19 mouse cellular contexts compared by ENCODE assay signal in the genomic region with DNA sequence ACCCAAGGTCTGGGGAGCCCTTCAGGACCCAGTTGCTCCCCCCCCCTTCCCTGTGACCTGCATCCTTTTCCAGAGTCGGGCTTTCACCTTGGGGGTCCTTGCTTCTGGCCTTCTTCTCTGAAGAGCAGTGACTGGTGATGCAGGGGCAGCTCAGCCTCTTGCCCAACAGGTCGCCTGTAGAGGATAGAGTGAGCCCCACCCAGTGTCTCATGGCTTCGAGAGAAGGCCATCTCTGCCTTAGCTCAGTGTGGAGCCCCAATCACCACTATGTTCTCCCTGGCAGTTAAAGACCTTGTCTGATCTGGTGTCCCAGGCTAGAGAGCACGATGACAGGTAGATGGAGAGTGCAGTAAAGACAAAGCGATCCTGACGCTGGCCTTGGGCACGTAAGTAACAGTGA. TPM values are rescaled to one million over a fixed set of nuclear protein-coding genes. Genes with fewer than 3 reads are reported as not detected.
A peak's percentile ranks its signal among the peaks of the same experiment; 100 is the strongest.
DNase-seq lines count a peak whose midpoint lies in the region; ATAC-seq and TF ChIP-seq lines count a peak whose summit lies in the region.
"Had no signal": no experiment of that assay in that cellular context is flagged by ENCODE, and none has a peak within 500 bp of the region (broad histone marks: within the 10 kb centered on the region; RNA-seq: fewer than 3 reads in every experiment).

No protein-coding gene starts in this region.

- H3K9ac ChIP-seq in heart, embryonic 13.5 days, result no peak overlapping the region
- peak overlapping the region; percentile 75 for H3K9ac ChIP-seq in liver, embryonic 12.5 days
- 0 out of 2 replicates have a peak overlapping the region, but pooled peaks have one; percentile 4 for H3K9ac ChIP-seq in midbrain, embryonic 13.5 days (replicated peaks)
- H3K9ac ChIP-seq: embryonic facial prominence, embryonic 12.5 days had no signal

- no peak for TF ChIP-seq POLR2A in thymus, adult 2 months (IDR thresholded peaks at IDR 0.05; ENCODE audit: control insufficient read depth, extremely low read depth, insufficient read depth, low read length, poor library complexity)

- H3K36me3 ChIP-seq in heart, embryonic 13.5 days, result peaks cover 25% of the 10 kb centered on the region
- peaks cover 60% of the 10 kb centered on the region for H3K36me3 ChIP-seq in erythroblast, embryonic 14.5 days (ENCODE audit: control insufficient read depth)
- H3K36me3 ChIP-seq in liver, embryonic 12.5 days, result peaks cover 49% of the 10 kb centered on the region
- peaks cover 25% of the 10 kb centered on the region for H3K36me3 ChIP-seq in midbrain, embryonic 13.5 days
- peaks cover 17% of the 10 kb centered on the region for H3K36me3 ChIP-seq in thymus, adult 2 months (ENCODE audit: control insufficient read depth, insufficient read depth, low read length)

- peak overlapping the region; percentile 18 for H3K4me3 ChIP-seq in heart, embryonic 13.5 days
- H3K4me3 ChIP-seq in erythroblast, embryonic 14.5 days (replicated peaks), result peak overlapping the region; percentile 65
- H3K4me3 ChIP-seq in liver, embryonic 12.5 days, result peak overlapping the region; percentile 40
- no peak overlapping the region for H3K4me3 ChIP-seq in midbrain, embryonic 13.5 days (replicated peaks)
- H3K4me3 ChIP-seq in thymus, adult 2 months (ENCODE audit: control insufficient read depth, insufficient read depth, low read length), result no peak overlapping the region
- H3K4me3 ChIP-seq: embryonic facial prominence, embryonic 12.5 days; left cerebral cortex, adult 2 months had no signal

- DNase-seq in heart, adult 18-20 months, result no peak
- no peak for DNase-seq in layer of hippocampus, adult 9-10 months (ENCODE audit: low spot score)
- DNase-seq in thymus, adult 2 months, result no peak
- DNase-seq in left cerebral cortex, adult 11 months (ENCODE audit: low spot score), result no peak
- DNase-seq: adrenal gland, adult 8-10 months; B cell, adult 2 months; heart, postnatal 4 days; kidney, adult 11 months; kidney, postnatal 14 days; right cerebral cortex, postnatal 4 days; thymus, postnatal 36 days had no signal

- no peaks in the 10 kb centered on the region for H3K9me3 ChIP-seq in heart, embryonic 13.5 days
- no peaks in the 10 kb centered on the region for H3K9me3 ChIP-seq in erythroblast, embryonic 14.5 days (ENCODE audit: control insufficient read depth, low read length)
- H3K9me3 ChIP-seq in liver, embryonic 12.5 days (replicated peaks), result no peaks in the 10 kb centered on the region
- H3K9me3 ChIP-seq in midbrain, embryonic 13.5 days, result no peaks in the 10 kb centered on the region
- H3K9me3 ChIP-seq: embryonic facial prominence, embryonic 12.5 days had no signal

- ATAC-seq in heart, embryonic 13.5 days (ENCODE audit: extremely low read depth, insufficient number of reproducible peaks, low FRiP score, low TSS enrichment), result no peak; the same call in 1 of the 2 replicates
- peak; percentile 57 for ATAC-seq in liver, embryonic 12.5 days
- no peak for ATAC-seq in midbrain, embryonic 13.5 days
- ATAC-seq: forebrain, embryonic 14.5 days had no signal

- peaks cover 47% of the 10 kb centered on the region for H3K27me3 ChIP-seq in heart, embryonic 13.5 days (replicated peaks)
- H3K27me3 ChIP-seq in erythroblast, embryonic 14.5 days (ENCODE audit: control insufficient read depth), result peaks cover 17% of the 10 kb centered on the region
- H3K27me3 ChIP-seq in liver, embryonic 12.5 days (replicated peaks), result peaks cover 17% of the 10 kb centered on the region
- peaks cover 20% of the 10 kb centered on the region for H3K27me3 ChIP-seq in midbrain, embryonic 13.5 days
- H3K27me3 ChIP-seq in thymus, adult 2 months (ENCODE audit: control insufficient read depth, insufficient read depth, low read length), result peaks cover 9% of the 10 kb centered on the region; the same call in 1 of the 2 replicates

- 0 out of 2 replicates have a peak overlapping the region, but pooled peaks have one; percentile 1 for H3K27ac ChIP-seq in heart, embryonic 13.5 days (replicated peaks)
- H3K27ac ChIP-seq in liver, embryonic 12.5 days, result peak overlapping the region; percentile 98
- peak overlapping the region; percentile 74 for H3K27ac ChIP-seq in midbrain, embryonic 13.5 days
- H3K27ac ChIP-seq in thymus, adult 2 months (ENCODE audit: control insufficient read depth, insufficient read depth, low read length), result no peak overlapping the region
- H3K27ac ChIP-seq: embryonic facial prominence, embryonic 12.5 days; left cerebral cortex, adult 2 months had no signal

- WGBS in heart, embryonic 13.5 days, result 29% methylated on average over 7 of the region's 7 CpGs
- WGBS in liver, embryonic 12.5 days (ENCODE audit: insufficient replicate concordance), result 21% methylated on average over 7 of the region's 7 CpGs
- WGBS in midbrain, embryonic 13.5 days, result 33% methylated on average over 7 of the region's 7 CpGs
- 68% methylated on average over 7 of the region's 7 CpGs for WGBS in thymus, adult 2 months

- H3K4me2 ChIP-seq in heart, embryonic 13.5 days, result peak overlapping the region; percentile 41
- peak overlapping the region; percentile 72 for H3K4me2 ChIP-seq in liver, embryonic 12.5 days
- no peak overlapping the region for H3K4me2 ChIP-seq in midbrain, embryonic 13.5 days (replicated peaks)
- H3K4me2 ChIP-seq: embryonic facial prominence, embryonic 12.5 days had no signal

- peaks cover 34% of the 10 kb centered on the region for H3K4me1 ChIP-seq in heart, embryonic 13.5 days
- H3K4me1 ChIP-seq in erythroblast, embryonic 14.5 days (ENCODE audit: control insufficient read depth), result peaks cover 74% of the 10 kb centered on the region
- H3K4me1 ChIP-seq in liver, embryonic 12.5 days, result peaks cover 66% of the 10 kb centered on the region
- H3K4me1 ChIP-seq in midbrain, embryonic 13.5 days (replicated peaks), result peaks cover 49% of the 10 kb centered on the region
- peaks cover 15% of the 10 kb centered on the region for H3K4me1 ChIP-seq in thymus, adult 2 months (replicated peaks; ENCODE audit: control insufficient read depth, insufficient read depth, low read length)

- no peak for TF ChIP-seq CTCF in thymus, adult 2 months (IDR thresholded peaks at IDR 0.05; ENCODE audit: borderline replicate concordance, control insufficient read depth, extremely low read depth, insufficient read depth, low read length, poor library complexity)

RNA-seq across cellular contexts. Expression of a gene that starts 3.3 kb away (rescaled TPM):
- polyA plus RNA-seq in heart, embryonic 13.5 days (2015; fragmentation: Nextera tagmentation; extraction: Ambion mirVana), result 1.2 TPM in 2 replicates
- total RNA-seq in heart, adult 18-20 months (2021), result not detected
- polyA plus RNA-seq in erythroblast, embryonic 14.5 days (2012), result 72.2 and 81.7 TPM in 2 replicates
- polyA plus RNA-seq in liver, embryonic 12.5 days (2016; fragmentation: Nextera tagmentation; extraction: Ambion mirVana), result 26.8 and 28.4 TPM in 2 replicates
- 5.2 and 6.0 TPM in 2 replicates for polyA plus RNA-seq in midbrain, embryonic 13.5 days (2015; fragmentation: Nextera tagmentation; extraction: Ambion mirVana)
- 1.6 TPM in 2 replicates for polyA plus RNA-seq in thymus, adult 2 months (2012; rRNA removed)
- polyA plus RNA-seq: stomach, embryonic 14.5 days had no signal

RNA-seq across cellular contexts. Expression of a gene that starts 16.3 kb away (rescaled TPM):
- polyA plus RNA-seq in heart, embryonic 13.5 days (2015; fragmentation: Nextera tagmentation; extraction: Ambion mirVana), result 39.3 and 41.8 TPM in 2 replicates
- 10 to 100 TPM; 22.9 to 27.0 TPM for total RNA-seq in heart, adult 18-20 months (2021)
- 2.9 and 3.0 TPM in 2 replicates for polyA plus RNA-seq in erythroblast, embryonic 14.5 days (2012)
- polyA plus RNA-seq in liver, embryonic 12.5 days (2016; fragmentation: Nextera tagmentation; extraction: Ambion mirVana), result 125 and 130 TPM in 2 replicates
- polyA plus RNA-seq in midbrain, embryonic 13.5 days (2015; fragmentation: Nextera tagmentation; extraction: Ambion mirVana), result 57.9 and 60.1 TPM in 2 replicates
- polyA plus RNA-seq in thymus, adult 2 months (2012; rRNA removed), result 154 and 158 TPM in 2 replicates

RNA-seq across cellular contexts. Expression of a gene that starts 17.5 kb away (rescaled TPM):
- 13.1 and 13.3 TPM in 2 replicates for polyA plus RNA-seq in heart, embryonic 13.5 days (2015; fragmentation: Nextera tagmentation; extraction: Ambion mirVana)
- 10 to 100 TPM; 10.1 to 11.0 TPM for total RNA-seq in heart, adult 18-20 months (2021)
- polyA plus RNA-seq in erythroblast, embryonic 14.5 days (2012), result 1.5 and 2.4 TPM in 2 replicates
- polyA plus RNA-seq in liver, embryonic 12.5 days (2016; fragmentation: Nextera tagmentation; extraction: Ambion mirVana), result 7.2 TPM in 2 replicates
- polyA plus RNA-seq in midbrain, embryonic 13.5 days (2015; fragmentation: Nextera tagmentation; extraction: Ambion mirVana), result 26.4 and 28.3 TPM in 2 replicates
- 141 and 145 TPM in 2 replicates for polyA plus RNA-seq in thymus, adult 2 months (2012; rRNA removed)

RNA-seq across cellular contexts. Expression of a gene that starts 36.5 kb away (rescaled TPM):
- polyA plus RNA-seq in heart, embryonic 13.5 days (2015; fragmentation: Nextera tagmentation; extraction: Ambion mirVana), result 2.7 and 3.0 TPM in 2 replicates
- total RNA-seq in heart, adult 18-20 months (2021), result 100 to 1,000 TPM; 265 to 319 TPM
- polyA plus RNA-seq in erythroblast, embryonic 14.5 days (2012), result not detected in 2 replicates
- polyA plus RNA-seq in liver, embryonic 12.5 days (2016; fragmentation: Nextera tagmentation; extraction: Ambion mirVana), result 0.12 TPM in 2 replicates
- polyA plus RNA-seq in midbrain, embryonic 13.5 days (2015; fragmentation: Nextera tagmentation; extraction: Ambion mirVana), result 2.3 and 2.5 TPM in 2 replicates
- polyA plus RNA-seq in thymus, adult 2 months (2012; rRNA removed), result 2.0 and 9.5 TPM in 2 replicates

RNA-seq across cellular contexts. Expression of a gene that starts 49.0 kb away (rescaled TPM):
- polyA plus RNA-seq in heart, embryonic 13.5 days (2015; fragmentation: Nextera tagmentation; extraction: Ambion mirVana), result 3.2 and 3.3 TPM in 2 replicates
- 10 to 100 TPM in 1 of 2 experiments, 1 to 10 TPM in 1; 9.5 to 11.6 TPM for total RNA-seq in heart, adult 18-20 months (2021)
- 0.13 and 0.15 TPM in 2 replicates for polyA plus RNA-seq in erythroblast, embryonic 14.5 days (2012)
- polyA plus RNA-seq in liver, embryonic 12.5 days (2016; fragmentation: Nextera tagmentation; extraction: Ambion mirVana), result 1.3 and 1.4 TPM in 2 replicates
- 5.3 and 6.9 TPM in 2 replicates for polyA plus RNA-seq in midbrain, embryonic 13.5 days (2015; fragmentation: Nextera tagmentation; extraction: Ambion mirVana)
- polyA plus RNA-seq in thymus, adult 2 months (2012; rRNA removed), result 10.0 and 10.8 TPM in 2 replicates

Comparison
In these comparisons a context has a peak if more than half of its experiments do, and no peak if none do; other contexts are left out.
1. H3K4me3 ChIP-seq: peak in heart, embryonic 13.5 days (single experiment), erythroblast, embryonic 14.5 days (single experiment) and liver, embryonic 12.5 days (single experiment); none in midbrain, embryonic 13.5 days (single experiment) and thymus, adult 2 months (single experiment).
2. RNA of a gene that starts 16.3 kb away (polyA plus RNA-seq): 154 to 158 TPM in thymus, adult 2 months, 125 to 130 TPM in liver, embryonic 12.5 days, 57.9 to 60.1 TPM in midbrain, embryonic 13.5 days and 39.3 to 41.8 TPM in heart, embryonic 13.5 days; 2.9 to 3.0 TPM in erythroblast, embryonic 14.5 days; every median in the first group is over 10 times any median in the second.